Mouse (Mus musculus): ENCODE data around the gene Zfp473. TPM values are rescaled to one million over a fixed set of nuclear protein-coding genes. Genes with fewer than 3 reads are reported as not detected.
"Not testable (repeated sequence)": the region's sequence is repeated elsewhere in the genome, so short reads cannot be mapped to it uniquely, and the experiment has no call there.

Zfp473 gene
- polyA plus RNA-seq, 1 experiment from 2014 or later: 1.1 TPM

- Histone ChIP-seq H3K36me3 (no peaks in the 10 kb centered on the region), H3K9me3 (replicated peaks) (no peaks in the 10 kb centered on the region), H3K27ac (replicated peaks) (no peak overlapping the region), H3K4me1 (no peaks in the 10 kb centered on the region), H3K4me3 (replicated peaks) (no peak overlapping the region), H3K27me3 (replicated peaks) (no peaks in the 10 kb centered on the region), H3K9ac (replicated peaks) (no peak overlapping the region), H3K4me2 (no peak overlapping the region)
- WGBS: 92% methylated on average over 5 of the region's 5 CpGs
- ATAC-seq (ENCODE audit: low FRiP score): no peak
Observed at GRCm38 (mm10) chr7:44709881-44710280, 41.0 kb downstream of the Zfp473 start.

- H3K36me3 ChIP-seq: no peaks in the 10 kb centered on the region
- H3K9me3 ChIP-seq (replicated peaks): no peaks in the 10 kb centered on the region
- no peak within 1 kb of the TSS for H3K9ac ChIP-seq (replicated peaks)
- ATAC-seq (ENCODE audit: low FRiP score): no peak
- no peaks in the 10 kb centered on the region for H3K27me3 ChIP-seq (replicated peaks)
- no peaks in the 10 kb centered on the region for H3K4me1 ChIP-seq
- H3K27ac ChIP-seq (replicated peaks): no peak within 1 kb of the TSS
- WGBS: 73% methylated on average over 14 of the region's 14 CpGs
- H3K4me3 ChIP-seq (replicated peaks): no peak within 1 kb of the TSS
- no peak within 1 kb of the TSS for H3K4me2 ChIP-seq
Observed at GRCm38 (mm10) chr7:44708574-44708973, 42.3 kb downstream of the Zfp473 start, which contains the start of gene Izumo2. TSS of gene Izumo2 (plus strand) at chr7:44708742.

GRCm38 (mm10) chr7:44708093-44708492 lies 42.8 kb downstream of the Zfp473 start:
- H3K9ac ChIP-seq (replicated peaks); H3K27ac ChIP-seq (replicated peaks); H3K9me3 ChIP-seq (replicated peaks); H3K4me3 ChIP-seq (replicated peaks); H3K4me1 ChIP-seq; H3K4me2 ChIP-seq; H3K36me3 ChIP-seq; ATAC-seq (ENCODE audit: low FRiP score); H3K27me3 ChIP-seq (replicated peaks): not testable (repeated sequence)
- 80% methylated on average over 6 of the region's 6 CpGs for WGBS

- H3K4me3 ChIP-seq (replicated peaks): no peak overlapping the region
- 96% methylated on average over 5 of the region's 5 CpGs for WGBS
Observed at GRCm38 (mm10) chr7:44707169-44707675, 43.6 kb downstream of the Zfp473 start.

GRCm38 (mm10) chr7:44706322-44706721 lies 44.5 kb downstream of the Zfp473 start:
- Histone ChIP-seq H3K4me1 (no peaks in the 10 kb centered on the region), H3K36me3 (no peaks in the 10 kb centered on the region), H3K9me3 (replicated peaks) (no peaks in the 10 kb centered on the region), H3K4me2 (no peak overlapping the region), H3K4me3 (replicated peaks) (no peak overlapping the region), H3K27me3 (replicated peaks) (no peaks in the 10 kb centered on the region), H3K9ac (replicated peaks) (no peak overlapping the region), H3K27ac (replicated peaks) (no peak overlapping the region)
- ATAC-seq (ENCODE audit: low FRiP score): no peak

More at GRCm38 (mm10) chr7:44707169-44707675, 43.6 kb downstream of the Zfp473 start:
- Histone ChIP-seq H3K9ac (replicated peaks) (no peak overlapping the region), H3K9me3 (replicated peaks) (no peaks in the 10 kb centered on the region), H3K27ac (replicated peaks) (no peak overlapping the region), H3K4me2 (no peak overlapping the region), H3K36me3 (no peaks in the 10 kb centered on the region), H3K4me1 (no peaks in the 10 kb centered on the region), H3K27me3 (replicated peaks) (no peaks in the 10 kb centered on the region)
- no peak for ATAC-seq (ENCODE audit: low FRiP score)

GRCm38 (mm10) chr7:44705086-44705485 lies 45.8 kb downstream of the Zfp473 start:
- Histone ChIP-seq H3K4me2 (no peak overlapping the region), H3K36me3 (no peaks in the 10 kb centered on the region), H3K4me1 (no peaks in the 10 kb centered on the region), H3K9me3 (replicated peaks) (no peaks in the 10 kb centered on the region), H3K27me3 (replicated peaks) (no peaks in the 10 kb centered on the region), H3K9ac (replicated peaks) (no peak overlapping the region), H3K27ac (replicated peaks) (no peak overlapping the region), H3K4me3 (replicated peaks) (no peak overlapping the region)
- no peak for ATAC-seq (ENCODE audit: low FRiP score)
- 91% methylated on average over 4 of the region's 4 CpGs for WGBS

DNA sequence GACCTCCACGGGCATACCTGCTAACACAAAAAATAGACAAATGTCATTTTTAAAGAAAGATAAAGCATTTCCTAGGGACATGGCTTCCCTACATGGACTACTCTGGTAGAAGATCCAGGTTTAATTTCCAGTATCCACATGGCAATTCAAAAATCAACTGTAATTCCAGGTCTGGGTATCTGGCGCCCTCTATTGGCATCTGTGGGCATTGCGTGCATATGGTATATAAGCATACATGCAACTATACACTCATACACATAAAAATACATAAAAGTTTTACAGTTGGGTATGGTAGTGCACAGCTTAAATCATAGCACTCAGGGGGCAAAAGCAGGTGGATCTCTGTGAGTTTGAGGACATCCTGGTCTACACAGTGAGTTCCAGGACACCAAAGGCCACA lies 46.5 kb downstream of the Zfp473 start:
- H3K27me3 ChIP-seq (replicated peaks): no peaks in the 10 kb centered on the region
- H3K4me2 ChIP-seq: no peak overlapping the region
- no peaks in the 10 kb centered on the region for H3K4me1 ChIP-seq
- no peak for ATAC-seq (ENCODE audit: low FRiP score)
- H3K9me3 ChIP-seq (replicated peaks): no peaks in the 10 kb centered on the region
- H3K36me3 ChIP-seq: no peaks in the 10 kb centered on the region
- H3K27ac ChIP-seq (replicated peaks): no peak overlapping the region
- H3K4me3 ChIP-seq (replicated peaks): no peak overlapping the region
- no peak overlapping the region for H3K9ac ChIP-seq (replicated peaks)
- WGBS: 65% methylated on average over 3 of the region's 3 CpGs

- no peak overlapping the region for H3K27ac ChIP-seq (replicated peaks)
- no peaks in the 10 kb centered on the region for H3K36me3 ChIP-seq
- no peaks in the 10 kb centered on the region for H3K9me3 ChIP-seq (replicated peaks)
- H3K27me3 ChIP-seq (replicated peaks): no peaks in the 10 kb centered on the region
- ATAC-seq (ENCODE audit: low FRiP score): no peak
- no peak overlapping the region for H3K9ac ChIP-seq (replicated peaks)
- H3K4me3 ChIP-seq (replicated peaks): no peak overlapping the region
- no peak overlapping the region for H3K4me2 ChIP-seq
- WGBS: 80% methylated on average over 8 of the region's 8 CpGs
- H3K4me1 ChIP-seq: no peaks in the 10 kb centered on the region
Observed at GRCm38 (mm10) chr7:44702985-44703384, 47.9 kb downstream of the Zfp473 start.

GRCm38 (mm10) chr7:44701921-44702320 lies 48.9 kb downstream of the Zfp473 start:
- H3K9me3 ChIP-seq (replicated peaks): no peaks in the 10 kb centered on the region
- H3K36me3 ChIP-seq: no peaks in the 10 kb centered on the region
- no peak overlapping the region for H3K27ac ChIP-seq (replicated peaks)
- ATAC-seq (ENCODE audit: low FRiP score): peak; percentile 55; the same call in 1 of the 2 replicates
- WGBS: 10% methylated on average over 6 of the region's 6 CpGs
- H3K27me3 ChIP-seq (replicated peaks): no peaks in the 10 kb centered on the region
- H3K9ac ChIP-seq (replicated peaks): no peak overlapping the region
- H3K4me1 ChIP-seq: peaks cover 7% of the 10 kb centered on the region
- H3K4me2 ChIP-seq: no peak overlapping the region
- no peak overlapping the region for H3K4me3 ChIP-seq (replicated peaks)

GRCm38 (mm10) chr7:44697980-44698379 lies 52.9 kb downstream of the Zfp473 start:
- Histone ChIP-seq H3K9me3 (replicated peaks) (no peaks in the 10 kb centered on the region), H3K4me2 (no peak overlapping the region), H3K4me3 (replicated peaks) (no peak overlapping the region), H3K4me1 (peaks cover 10% of the 10 kb centered on the region), H3K36me3 (no peaks in the 10 kb centered on the region), H3K9ac (replicated peaks) (no peak overlapping the region), H3K27ac (replicated peaks) (no peak overlapping the region), H3K27me3 (replicated peaks) (no peaks in the 10 kb centered on the region)
- 62% methylated on average over 7 of the region's 7 CpGs for WGBS
- ATAC-seq (ENCODE audit: low FRiP score): no peak

- Histone ChIP-seq H3K4me3 (replicated peaks) (no peak overlapping the region), H3K9ac (replicated peaks) (no peak overlapping the region), H3K27ac (replicated peaks) (no peak overlapping the region), H3K4me2 (0 out of 2 replicates have a peak overlapping the region, but pooled peaks have one; percentile 11), H3K4me1 (peaks cover 10% of the 10 kb centered on the region), H3K9me3 (replicated peaks) (no peaks in the 10 kb centered on the region), H3K36me3 (no peaks in the 10 kb centered on the region), H3K27me3 (replicated peaks) (no peaks in the 10 kb centered on the region)
- ATAC-seq (ENCODE audit: low FRiP score): no peak; the same call in 1 of the 2 replicates
- WGBS: 16% methylated on average over 20 of the region's 20 CpGs
Observed at GRCm38 (mm10) chr7:44697191-44697710, 53.6 kb downstream of the Zfp473 start.

DNA sequence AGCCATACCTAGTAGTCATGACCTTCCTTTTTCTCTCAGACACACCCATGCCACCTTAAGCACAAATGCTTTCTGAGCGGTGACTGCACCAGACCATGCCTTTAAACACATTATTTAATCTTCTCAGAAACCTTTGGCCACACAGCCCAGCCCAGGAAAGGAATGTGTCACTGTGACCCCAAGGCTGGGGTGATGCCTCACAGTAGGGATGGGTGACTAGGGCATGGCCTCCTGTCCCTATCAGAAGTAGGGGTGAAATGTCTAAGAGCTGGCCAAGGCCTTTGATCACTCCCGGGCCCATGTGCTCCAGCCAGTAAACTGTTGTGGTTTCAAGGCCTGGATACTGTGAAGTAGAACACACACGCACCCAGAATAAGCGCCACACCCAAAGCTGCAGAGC lies 55.6 kb downstream of the Zfp473 start:
- Histone ChIP-seq H3K4me2 (no peak overlapping the region), H3K27me3 (replicated peaks) (no peaks in the 10 kb centered on the region), H3K36me3 (no peaks in the 10 kb centered on the region), H3K4me3 (replicated peaks) (no peak overlapping the region), H3K4me1 (peaks cover 10% of the 10 kb centered on the region), H3K9me3 (replicated peaks) (no peaks in the 10 kb centered on the region), H3K9ac (replicated peaks) (no peak overlapping the region), H3K27ac (replicated peaks) (no peak overlapping the region)
- 96% methylated on average over 4 of the region's 4 CpGs for WGBS
- no peak for ATAC-seq (ENCODE audit: low FRiP score)

Measured in neural tube, embryonic 15.5 days (tissue).